Mouse (Mus musculus) C2C12 (cell line): ENCODE results near the gene Ttc7. TPM values are rescaled to one million over a fixed set of nuclear protein-coding genes. Genes with fewer than 3 reads are reported as not detected.
"Not testable (repeated sequence)": the region's sequence is repeated elsewhere in the genome, so short reads cannot be mapped to it uniquely, and the experiment has no call there.

Source experiments
- H3K27me3 ChIP-seq: one replicate; pipeline ENCODE4 v1.6.1; 2011; ENCODE audit not compliant: control insufficient read depth, insufficient read depth, insufficient read length
- H3K36me3 ChIP-seq: one replicate; pipeline ENCODE4 v1.6.1; 2011; ENCODE audit not compliant: control insufficient read depth, insufficient read depth
- H3K4me3 ChIP-seq: one replicate; pipeline ENCODE4 v1.5.1; 2011; ENCODE audit warnings: mild to moderate bottlenecking, control low read depth; ENCODE audit not compliant: poor library complexity, insufficient read depth, severe bottlenecking
- H3K79me2 ChIP-seq: one replicate; pipeline ENCODE4 v1.6.1; 2011; ENCODE audit not compliant: control insufficient read depth, insufficient read depth
- H3K79me3 ChIP-seq: one replicate; pipeline ENCODE4 v1.6.1; 2011; ENCODE audit warnings: low read depth, control low read depth
- H3ac ChIP-seq: one replicate; pipeline ENCODE3; 2011; ENCODE audit warnings: low read depth; ENCODE audit not compliant: control insufficient read depth, insufficient read length
- CEBPB ChIP-seq: IDR thresholded peaks from one replicate; pipeline ENCODE4 v1.6.1; 2011; ENCODE audit warnings: low read depth, mild to moderate bottlenecking, control low read depth, moderate library complexity
- CTCF ChIP-seq: IDR thresholded peaks from one replicate; pipeline ENCODE4 v1.5.1; 2011; ENCODE audit not compliant: control insufficient read depth, insufficient read depth, insufficient read length
- FOSL1 ChIP-seq: IDR thresholded peaks from one replicate; pipeline ENCODE4 v1.8.0; 2011; ENCODE audit warnings: mild to moderate bottlenecking, low read length; ENCODE audit not compliant: poor library complexity, insufficient read depth, severe bottlenecking
- MAX ChIP-seq: IDR thresholded peaks from one replicate; pipeline ENCODE4 v1.6.1; 2011; ENCODE audit warnings: mild to moderate bottlenecking, control low read depth
- MYOD1 ChIP-seq: IDR thresholded peaks from one replicate; pipeline ENCODE4 v1.6.1; 2011; ENCODE audit warnings: low read depth; ENCODE audit not compliant: control insufficient read depth, insufficient read length
- MYOG ChIP-seq: IDR thresholded peaks from one replicate; pipeline ENCODE4 v1.6.1; 2011; ENCODE audit not compliant: control insufficient read depth, insufficient read length; ENCODE audit errors: extremely low read depth
- USF1 ChIP-seq: IDR thresholded peaks from one replicate; pipeline ENCODE4 v1.6.1; 2011; ENCODE audit warnings: low read depth, mild to moderate bottlenecking, control low read depth, moderate library complexity
- polyA plus RNA-seq: library from polyadenylated mRNA; unstranded; fragments of >200 nt; fragmentation: generic; extraction: Trizol; gene quantifications from one replicate; pipeline ENCODE4 v1.2.1, GENCODE M21; 2012; ENCODE audit warnings: missing spikeins

The Ttc7 gene
- polyA plus RNA-seq, 1 experiment: 9.8 TPM

DNA sequence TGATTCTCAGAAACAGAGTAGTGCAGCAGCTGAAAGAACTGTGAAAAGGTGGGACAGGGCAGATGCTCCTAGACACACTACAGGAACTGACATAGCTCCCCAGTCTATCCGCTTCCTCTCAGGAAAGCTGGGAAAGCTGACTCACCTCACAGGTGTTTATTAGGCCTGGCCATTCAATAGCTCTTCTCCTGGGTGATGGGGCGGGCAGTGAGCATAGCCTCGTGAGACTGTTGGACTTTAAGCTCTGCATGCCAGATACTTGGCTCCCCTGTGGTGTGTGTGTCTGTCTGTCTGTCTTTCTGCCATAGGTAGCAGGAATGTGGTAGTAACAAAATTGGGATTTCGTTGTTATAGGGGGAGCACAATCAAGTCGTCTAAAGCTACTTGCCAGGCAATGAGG lies 6.7 kb downstream of the Ttc7 start:
- H3K27me3 ChIP-seq: no peaks in the 10 kb centered on the region
- no peak overlapping the region for H3K4me3 ChIP-seq
- H3K36me3 ChIP-seq: peaks cover 6% of the 10 kb centered on the region
- no peak for TF ChIP-seq CEBPB
- no peak for TF ChIP-seq CTCF
- TF ChIP-seq MYOG: no peak
- no peak for TF ChIP-seq MYOD1
- H3ac ChIP-seq: no peak overlapping the region
- no peaks in the 10 kb centered on the region for H3K79me3 ChIP-seq
- no peaks in the 10 kb centered on the region for H3K79me2 ChIP-seq

GRCm38 (mm10) chr17:87291037-87291436 lies 8.4 kb downstream of the Ttc7 start:
- Histone ChIP-seq H3K79me3 (no peaks in the 10 kb centered on the region), H3ac (no peak overlapping the region), H3K79me2 (no peaks in the 10 kb centered on the region), H3K27me3 (no peaks in the 10 kb centered on the region), H3K36me3 (peaks cover 14% of the 10 kb centered on the region), H3K4me3 (no peak overlapping the region)
- TF ChIP-seq CTCF (no peak), FOSL1 (no peak), MAX (no peak), MYOG (no peak), USF1 (no peak), MYOD1 (no peak), CEBPB (no peak)

DNA sequence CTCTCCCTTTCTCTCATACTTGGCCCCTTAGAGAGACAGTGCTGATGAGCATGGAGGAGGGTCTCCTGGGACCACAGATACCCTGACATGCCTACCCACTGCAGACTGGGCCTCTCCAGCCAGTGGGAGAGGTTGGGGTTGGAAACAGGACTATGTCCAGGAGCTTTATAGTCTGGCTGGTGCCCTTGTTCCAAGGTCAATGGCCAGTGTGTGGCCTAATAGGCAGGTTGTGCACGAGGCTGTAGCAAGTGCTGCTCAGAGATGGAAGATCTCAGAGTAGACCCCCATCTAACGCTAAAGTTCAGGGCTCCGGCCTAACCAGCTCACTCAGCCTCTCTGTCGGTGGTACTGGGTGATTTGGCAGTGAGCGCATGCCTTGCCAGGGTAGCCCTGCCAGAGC lies 9.1 kb downstream of the Ttc7 start:
- H3K27me3 ChIP-seq: no peaks in the 10 kb centered on the region
- H3K36me3 ChIP-seq: peaks cover 14% of the 10 kb centered on the region
- H3K79me3 ChIP-seq: no peaks in the 10 kb centered on the region
- no peaks in the 10 kb centered on the region for H3K79me2 ChIP-seq
- TF ChIP-seq MYOG (no peak), CTCF (no peak), MAX (no peak), USF1 (no peak), CEBPB (no peak), FOSL1 (no peak), MYOD1 (no peak)
- no peak overlapping the region for H3K4me3 ChIP-seq
- no peak overlapping the region for H3ac ChIP-seq

DNA sequence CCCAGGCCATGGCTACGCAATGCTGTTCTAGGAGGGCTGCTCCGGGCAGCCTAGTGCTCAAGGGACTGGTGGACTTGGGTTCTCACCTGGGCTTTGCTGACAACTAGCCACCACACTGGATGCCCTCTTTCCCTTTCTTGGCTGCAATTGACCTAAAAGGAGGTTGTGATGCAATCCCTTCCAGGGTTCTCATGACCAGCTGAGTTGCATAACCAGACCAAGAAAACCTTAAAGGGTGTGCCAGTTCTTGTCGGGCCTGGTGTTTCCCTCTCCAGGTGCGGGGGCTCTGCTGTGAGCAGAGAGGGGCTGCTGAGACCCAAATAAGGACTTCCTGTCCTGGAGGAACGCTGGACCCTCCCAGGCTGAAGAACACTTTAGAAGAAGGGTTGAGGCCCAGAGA lies 10.4 kb downstream of the Ttc7 start:
- Histone ChIP-seq H3ac (no peak overlapping the region), H3K79me3 (no peaks in the 10 kb centered on the region), H3K4me3 (no peak overlapping the region), H3K27me3 (no peaks in the 10 kb centered on the region), H3K79me2 (no peaks in the 10 kb centered on the region), H3K36me3 (peaks cover 14% of the 10 kb centered on the region)
- TF ChIP-seq MAX (no peak), MYOD1 (no peak), CEBPB (no peak)

- Histone ChIP-seq H3K4me3 (no peak overlapping the region), H3K79me2 (no peaks in the 10 kb centered on the region), H3ac (no peak overlapping the region), H3K27me3 (no peaks in the 10 kb centered on the region), H3K36me3 (peaks cover 14% of the 10 kb centered on the region), H3K79me3 (no peaks in the 10 kb centered on the region)
- TF ChIP-seq USF1 (no peak), CEBPB (no peak), MYOD1 (no peak), CTCF (no peak), FOSL1 (no peak), MAX (no peak), MYOG (no peak)
Measured at GRCm38 (mm10) chr17:87295738-87296137, 13.1 kb downstream of the Ttc7 start.

DNA sequence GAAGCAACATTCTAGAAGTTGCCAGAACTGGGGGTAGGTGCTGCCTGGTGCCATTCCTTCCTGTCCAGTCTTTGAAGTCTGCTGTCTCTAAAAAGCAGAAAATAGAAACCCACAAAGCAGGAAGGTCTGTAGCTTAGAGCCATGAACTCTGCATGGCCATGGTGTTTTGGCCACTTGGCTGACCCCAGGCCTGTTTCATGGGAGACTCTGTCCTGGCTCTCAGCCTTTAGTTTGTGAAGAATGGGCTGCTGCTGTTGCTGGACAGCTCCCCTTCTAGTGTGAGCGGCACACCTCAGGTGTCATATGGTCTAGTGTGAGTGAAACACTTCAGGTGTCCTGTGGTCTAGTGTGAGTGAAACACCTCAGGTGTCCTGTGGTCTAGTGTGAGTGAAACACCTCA lies 14.0 kb downstream of the Ttc7 start:
- H3K36me3 ChIP-seq: peaks cover 14% of the 10 kb centered on the region
- H3K79me2 ChIP-seq, H3K79me3 ChIP-seq, H3K4me3 ChIP-seq, H3K27me3 ChIP-seq, H3ac ChIP-seq: not testable (repeated sequence)

- H3K36me3 ChIP-seq: peaks cover 7% of the 10 kb centered on the region
- no peaks in the 10 kb centered on the region for H3K79me2 ChIP-seq
- no peaks in the 10 kb centered on the region for H3K79me3 ChIP-seq
- H3K4me3 ChIP-seq: no peak overlapping the region
- H3K27me3 ChIP-seq: no peaks in the 10 kb centered on the region
- TF ChIP-seq FOSL1 (no peak), USF1 (no peak), MAX (no peak)
- no peak overlapping the region for H3ac ChIP-seq
Measured at GRCm38 (mm10) chr17:87298944-87299343, 16.3 kb downstream of the Ttc7 start.
